Comparison of ENCODE assay signal across 8 mouse cellular contexts in the genomic region with DNA sequence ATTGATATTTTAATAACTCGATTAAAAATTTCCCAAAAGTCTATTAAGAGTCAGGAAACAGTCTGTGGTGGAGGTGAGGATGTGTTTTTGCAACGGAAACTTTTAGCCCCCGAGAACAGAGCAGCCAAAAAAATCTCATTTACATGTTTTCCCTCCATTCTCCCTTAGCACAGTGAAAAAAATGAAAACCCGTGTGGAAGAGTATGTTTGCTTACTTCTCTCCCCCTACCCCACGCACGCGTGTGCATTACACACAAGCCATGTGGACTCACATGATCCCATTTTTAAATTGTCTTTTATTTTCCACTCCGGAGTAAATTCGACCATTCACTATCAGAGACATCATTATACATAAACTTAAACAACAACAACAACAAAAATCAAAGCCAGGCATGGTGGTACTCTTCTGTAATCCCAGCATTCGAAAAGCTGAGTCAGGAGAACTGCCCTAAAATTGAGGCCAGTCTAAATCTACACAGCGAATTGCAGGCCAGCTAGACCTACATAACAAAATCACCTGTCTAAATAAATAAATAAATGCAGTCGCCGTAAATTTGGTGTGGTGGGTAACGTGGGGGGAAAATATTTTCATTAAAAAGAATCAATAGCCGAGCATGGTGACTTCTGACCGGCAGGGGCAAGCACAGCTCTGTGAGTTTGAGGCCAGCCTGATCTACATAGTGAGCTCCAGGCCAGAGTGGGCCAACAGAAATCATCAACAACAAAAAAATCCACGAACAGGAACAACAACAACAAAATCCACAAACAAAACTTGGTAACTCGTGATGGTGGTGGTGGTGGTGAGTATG. TPM values are rescaled to one million over a fixed set of nuclear protein-coding genes. Genes with fewer than 3 reads are reported as not detected.
A peak's percentile ranks its signal among the peaks of the same experiment; 100 is the strongest.
DNase-seq lines count a peak whose midpoint lies in the region; ATAC-seq and TF ChIP-seq lines count a peak whose summit lies in the region.

No protein-coding gene starts in this region.

- no peak for ATAC-seq in lung, postnatal 0 days
- ATAC-seq in hindbrain, embryonic 14.5 days (ENCODE audit: low FRiP score) = peak; percentile 25; the same call in 1 of the 2 replicates
- ATAC-seq in midbrain, embryonic 13.5 days = peak; percentile 22; the same call in 1 of the 2 replicates
- ATAC-seq in inflammation-experienced regulatory T-cells, adult 6 months = no peak

- H3K36me3 ChIP-seq in lung, postnatal 0 days (ENCODE audit: insufficient read depth, low read length) = no peaks in the 10 kb centered on the region
- no peaks in the 10 kb centered on the region for H3K36me3 ChIP-seq in hindbrain, embryonic 14.5 days (replicated peaks; ENCODE audit: control insufficient read depth, insufficient read depth)
- no peaks in the 10 kb centered on the region for H3K36me3 ChIP-seq in midbrain, embryonic 13.5 days

- peak; percentile 50 for DNase-seq in adrenal gland, postnatal 14 days
- no peak for DNase-seq in adrenal gland, postnatal 10 days
- DNase-seq in lung, postnatal 0 days (ENCODE audit: low spot score) = peak; percentile 38
- no peak for DNase-seq in lung, adult 2 months
- peak; percentile 25 for DNase-seq in hindbrain, embryonic 14.5 days (ENCODE audit: low spot score)
- no peak for DNase-seq in MN1 (ENCODE audit: low spot score)

- TF ChIP-seq EP300 in lung, postnatal 0 days (IDR thresholded peaks at IDR 0.05) = 0 out of 2 replicates have a peak, but pooled peaks have one; percentile 28

- H3K4me1 ChIP-seq in lung, postnatal 0 days (ENCODE audit: insufficient read depth, low read depth, low read length) = no peaks in the 10 kb centered on the region; the same call in 1 of the 2 replicates
- H3K4me1 ChIP-seq in lung, adult 2 months (ENCODE audit: control insufficient read depth, insufficient read depth, low read length) = peaks cover 2% of the 10 kb centered on the region; the same call in 1 of the 2 replicates
- H3K4me1 ChIP-seq in hindbrain, embryonic 14.5 days (replicated peaks; ENCODE audit: control insufficient read depth, insufficient read depth, low read length) = peaks cover 11% of the 10 kb centered on the region
- H3K4me1 ChIP-seq in midbrain, embryonic 13.5 days (replicated peaks) = peaks cover 17% of the 10 kb centered on the region

- 59% methylated on average over 18 of the region's 18 CpGs for WGBS in lung, postnatal 0 days
- WGBS in lung, adult 2 months = 61% methylated on average over 18 of the region's 18 CpGs
- 61% methylated on average over 18 of the region's 18 CpGs for WGBS in hindbrain, embryonic 14.5 days
- 60% methylated on average over 18 of the region's 18 CpGs for WGBS in midbrain, embryonic 13.5 days

- peak overlapping the region; percentile 97; the same call in 1 of the 2 replicates for H3K9ac ChIP-seq in lung, postnatal 0 days (replicated peaks; ENCODE audit: low read depth)
- peak overlapping the region; percentile 91 for H3K9ac ChIP-seq in hindbrain, embryonic 14.5 days
- H3K9ac ChIP-seq in midbrain, embryonic 13.5 days (replicated peaks) = peak overlapping the region; percentile 94

- H3K27ac ChIP-seq in lung, postnatal 0 days (ENCODE audit: low read length) = peak overlapping the region; percentile 98
- peak overlapping the region; percentile 95 for H3K27ac ChIP-seq in hindbrain, embryonic 14.5 days
- H3K27ac ChIP-seq in midbrain, embryonic 13.5 days = peak overlapping the region; percentile 97

- H3K9me3 ChIP-seq in lung, postnatal 0 days (ENCODE audit: low read length) = no peaks in the 10 kb centered on the region
- H3K9me3 ChIP-seq in hindbrain, embryonic 14.5 days (ENCODE audit: control insufficient read depth, low read length) = no peaks in the 10 kb centered on the region
- no peaks in the 10 kb centered on the region for H3K9me3 ChIP-seq in midbrain, embryonic 13.5 days

- H3K4me2 ChIP-seq in lung, postnatal 0 days (replicated peaks; ENCODE audit: low read depth, low read length) = peak overlapping the region; percentile 57
- peak overlapping the region; percentile 68 for H3K4me2 ChIP-seq in hindbrain, embryonic 14.5 days (replicated peaks)
- peak overlapping the region; percentile 60 for H3K4me2 ChIP-seq in midbrain, embryonic 13.5 days (replicated peaks)

- no peak for TF ChIP-seq POLR2A in lung, adult 2 months (IDR thresholded peaks at IDR 0.05; ENCODE audit: borderline replicate concordance, extremely low read depth, low read depth, low read length)

- no peaks in the 10 kb centered on the region for H3K27me3 ChIP-seq in lung, postnatal 0 days (replicated peaks; ENCODE audit: insufficient read depth, low read length)
- no peaks in the 10 kb centered on the region for H3K27me3 ChIP-seq in hindbrain, embryonic 14.5 days (ENCODE audit: control insufficient read depth, insufficient read depth, low read length)
- H3K27me3 ChIP-seq in midbrain, embryonic 13.5 days = no peaks in the 10 kb centered on the region

- H3K4me3 ChIP-seq in lung, postnatal 0 days (ENCODE audit: low read depth, low read length) = peak overlapping the region; percentile 100
- no peak overlapping the region for H3K4me3 ChIP-seq in lung, adult 2 months (replicated peaks; ENCODE audit: extremely low read depth, low read depth, low read length)
- peak overlapping the region; percentile 94 for H3K4me3 ChIP-seq in hindbrain, embryonic 14.5 days (replicated peaks; ENCODE audit: low read length)
- peak overlapping the region; percentile 97 for H3K4me3 ChIP-seq in midbrain, embryonic 13.5 days (replicated peaks)

- TF ChIP-seq CTCF in lung, postnatal 0 days (IDR thresholded peaks at IDR 0.05) = peak; percentile 19
- TF ChIP-seq CTCF in lung, adult 2 months (IDR thresholded peaks at IDR 0.05; ENCODE audit: insufficient read depth, low read length) = no peak

RNA-seq across cellular contexts. Expression of a gene that starts 0.9 kb away (rescaled TPM):
- 108 and 110 TPM in 2 replicates for total RNA-seq in adrenal gland, postnatal 14 days (2021)
- total RNA-seq in adrenal gland, postnatal 10 days (2021) = 100 to 1,000 TPM in 1 of 2 experiments, 10 to 100 TPM in 1; 68.6 to 138 TPM
- polyA plus RNA-seq in lung, postnatal 0 days (2015; fragmentation: Nextera tagmentation; extraction: Ambion mirVana) = 8.8 and 10.8 TPM in 2 replicates
- polyA plus RNA-seq in lung, adult 2 months (2012; rRNA removed) = 21.0 and 31.2 TPM in 2 replicates
- polyA plus RNA-seq in hindbrain, embryonic 14.5 days (2014; fragmentation: Nextera tagmentation; extraction: Ambion mirVana) = 8.0 and 12.0 TPM in 2 replicates
- polyA plus RNA-seq in midbrain, embryonic 13.5 days (2015; fragmentation: Nextera tagmentation; extraction: Ambion mirVana) = 13.3 TPM in 2 replicates
- polyA plus RNA-seq in inflammation-experienced regulatory T-cells, adult 6 months (2017; shearing (Covaris generic)) = 10 to 100 TPM; 12.7 to 23.8 (median 21.3) TPM

Comparison
In these comparisons a context has a peak if more than half of its experiments do, and no peak if none do; other contexts are left out.
1. DNase-seq: peak in adrenal gland, postnatal 14 days (single experiment), lung, postnatal 0 days (single experiment) and hindbrain, embryonic 14.5 days (single experiment); none in adrenal gland, postnatal 10 days (single experiment), lung, adult 2 months (single experiment) and MN1 (single experiment).
2. ATAC-seq: peak in hindbrain, embryonic 14.5 days (single experiment) and midbrain, embryonic 13.5 days (single experiment); none in lung, postnatal 0 days (single experiment) and inflammation-experienced regulatory T-cells, adult 6 months (single experiment).
3. Peak in every context shown above with its lines, with median percentiles within 50 percentile points of each other: H3K27ac ChIP-seq, H3K4me2 ChIP-seq and H3K9ac ChIP-seq.